ENCODE assay signal across 23 mouse cellular contexts in the genomic region with DNA sequence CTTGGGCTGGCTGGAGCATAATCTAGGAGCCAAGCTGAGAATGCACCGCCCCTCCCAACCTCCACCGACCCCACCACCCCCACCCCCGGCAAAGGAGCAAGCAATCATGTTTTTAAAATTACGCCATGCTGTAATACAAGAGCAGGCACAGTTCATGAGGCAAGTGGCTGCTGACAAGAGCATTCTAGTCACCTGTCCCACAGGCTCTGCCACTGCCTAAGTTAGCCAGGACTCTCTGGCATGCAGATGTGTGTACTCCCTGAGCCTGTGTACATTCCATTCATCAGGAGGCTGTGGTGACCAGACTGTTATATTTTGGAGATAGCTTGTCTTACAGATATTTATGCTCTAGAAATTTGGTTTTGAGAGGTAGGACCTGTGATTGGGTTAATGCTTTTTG.
A peak's percentile ranks its signal among the peaks of the same experiment; 100 is the strongest.
DNase-seq lines count a peak whose midpoint lies in the region; ATAC-seq and TF ChIP-seq lines count a peak whose summit lies in the region.
"Had no signal": no experiment of that assay in that cellular context is flagged by ENCODE, and none has a peak within 500 bp of the region (broad histone marks: within the 10 kb centered on the region; RNA-seq: fewer than 3 reads in every experiment).

No protein-coding gene starts in this region.

- no peaks in the 10 kb centered on the region for H3K36me3 ChIP-seq in heart, embryonic 12.5 days
- no peaks in the 10 kb centered on the region for H3K36me3 ChIP-seq in lung, embryonic 14.5 days (ENCODE audit: insufficient read depth)
- H3K36me3 ChIP-seq in heart, postnatal 0 days (replicated peaks; ENCODE audit: control insufficient read depth, insufficient read depth, low read length) = no peaks in the 10 kb centered on the region
- no peaks in the 10 kb centered on the region for H3K36me3 ChIP-seq in midbrain, embryonic 15.5 days (replicated peaks)
- H3K36me3 ChIP-seq: forebrain, embryonic 10.5 days; hindbrain, embryonic 12.5 days; hindbrain, embryonic 15.5 days; intestine, embryonic 15.5 days; kidney, embryonic 15.5 days had no signal

- no peak for TF ChIP-seq CTCF in lung, embryonic 14.5 days (IDR thresholded peaks at IDR 0.05; ENCODE audit: low read depth)
- TF ChIP-seq CTCF in lung, adult 2 months (IDR thresholded peaks at IDR 0.05; ENCODE audit: insufficient read depth, low read length) = no peak
- TF ChIP-seq CTCF in heart, postnatal 0 days (IDR thresholded peaks at IDR 0.05; ENCODE audit: low read depth) = no peak

- intact Hi-C loops in heart, postnatal 36 days (cut with DNase I) = no loop called here

- no peak for DNase-seq in heart, postnatal 36 days
- no peak for DNase-seq in lung, embryonic 14.5 days
- DNase-seq in lung, adult 2 months = no peak
- DNase-seq in heart, postnatal 0 days (ENCODE audit: low spot score) = peak; percentile 45
- DNase-seq: adrenal gland, adult 2 months; adrenal gland, postnatal 14 days; cerebellum, adult 11 months; cerebellum, adult 2 months; cerebellum, adult 9-11 months; gastrocnemius, postnatal 14 days; kidney, adult 11 months; kidney, adult 8-10 months had no signal

- WGBS in heart, embryonic 12.5 days = 40% methylated on average over 4 of the region's 4 CpGs
- 66% methylated on average over 4 of the region's 4 CpGs for WGBS in lung, embryonic 14.5 days
- WGBS in lung, adult 2 months = 65% methylated on average over 4 of the region's 4 CpGs
- WGBS in heart, postnatal 0 days = 31% methylated on average over 4 of the region's 4 CpGs
- 91% methylated on average over 4 of the region's 4 CpGs for WGBS in midbrain, embryonic 15.5 days

- TF ChIP-seq EP300 in heart, postnatal 0 days (IDR thresholded peaks at IDR 0.05; ENCODE audit: low read depth) = no peak

- H3K4me1 ChIP-seq in heart, embryonic 12.5 days (replicated peaks) = peaks cover 5% of the 10 kb centered on the region; the same call in 1 of the 2 replicates
- H3K4me1 ChIP-seq in lung, embryonic 14.5 days (ENCODE audit: insufficient read depth) = no peaks in the 10 kb centered on the region
- no peaks in the 10 kb centered on the region for H3K4me1 ChIP-seq in lung, adult 2 months (ENCODE audit: control insufficient read depth, insufficient read depth, low read length)
- H3K4me1 ChIP-seq in heart, postnatal 0 days (ENCODE audit: control insufficient read depth, insufficient read depth) = peaks cover 11% of the 10 kb centered on the region; the same call in 1 of the 2 replicates
- no peaks in the 10 kb centered on the region for H3K4me1 ChIP-seq in midbrain, embryonic 15.5 days
- H3K4me1 ChIP-seq: forebrain, embryonic 10.5 days; forebrain, embryonic 13.5 days; hindbrain, embryonic 12.5 days; hindbrain, embryonic 15.5 days; intestine, embryonic 15.5 days; kidney, embryonic 15.5 days had no signal

- H3K4me2 ChIP-seq in heart, embryonic 12.5 days = no peak overlapping the region
- no peak overlapping the region for H3K4me2 ChIP-seq in lung, embryonic 14.5 days
- no peak overlapping the region for H3K4me2 ChIP-seq in heart, postnatal 0 days (ENCODE audit: low read depth, low read length)
- H3K4me2 ChIP-seq in midbrain, embryonic 15.5 days = no peak overlapping the region
- H3K4me2 ChIP-seq: forebrain, embryonic 13.5 days; hindbrain, embryonic 12.5 days; hindbrain, embryonic 15.5 days; intestine, embryonic 15.5 days; kidney, embryonic 15.5 days had no signal

- H3K9ac ChIP-seq in heart, embryonic 12.5 days = no peak overlapping the region
- no peak overlapping the region for H3K9ac ChIP-seq in lung, embryonic 14.5 days
- no peak overlapping the region for H3K9ac ChIP-seq in heart, postnatal 0 days (replicated peaks; ENCODE audit: low read depth, low read length)
- no peak overlapping the region for H3K9ac ChIP-seq in midbrain, embryonic 15.5 days
- H3K9ac ChIP-seq: forebrain, embryonic 13.5 days; hindbrain, embryonic 12.5 days; hindbrain, embryonic 15.5 days; intestine, embryonic 15.5 days; kidney, embryonic 15.5 days had no signal

- no peaks in the 10 kb centered on the region for H3K27me3 ChIP-seq in heart, embryonic 12.5 days (replicated peaks)
- no peaks in the 10 kb centered on the region for H3K27me3 ChIP-seq in lung, embryonic 14.5 days (ENCODE audit: insufficient read depth, low read length)
- H3K27me3 ChIP-seq in heart, postnatal 0 days (ENCODE audit: control insufficient read depth, insufficient read depth, low read length) = no peaks in the 10 kb centered on the region
- no peaks in the 10 kb centered on the region for H3K27me3 ChIP-seq in midbrain, embryonic 15.5 days (replicated peaks)
- H3K27me3 ChIP-seq: forebrain, embryonic 13.5 days; hindbrain, embryonic 12.5 days; hindbrain, embryonic 15.5 days; intestine, embryonic 15.5 days; kidney, embryonic 15.5 days had no signal

- ATAC-seq in heart, embryonic 12.5 days (ENCODE audit: insufficient number of reproducible peaks, low FRiP score) = peak; percentile 77; the same call in 1 of the 2 replicates
- ATAC-seq in lung, embryonic 14.5 days (ENCODE audit: insufficient read depth) = peak; percentile 54; the same call in 1 of the 2 replicates
- peak; percentile 95 for ATAC-seq in heart, postnatal 0 days (ENCODE audit: insufficient read depth, low read depth)
- no peak for ATAC-seq in inflammation-experienced regulatory T-cells, adult 6 months
- no peak for ATAC-seq in midbrain, embryonic 15.5 days (replicated peaks)
- ATAC-seq: CD4-positive, CD25-positive, alpha-beta regulatory T cell, adult 4 months; forebrain, embryonic 13.5 days; forebrain, embryonic 16.5 days; intestine, embryonic 15.5 days had no signal

- TF ChIP-seq POLR2A in lung, adult 2 months (IDR thresholded peaks at IDR 0.05; ENCODE audit: borderline replicate concordance, extremely low read depth, low read depth, low read length) = no peak

- peak overlapping the region; percentile 53; the same call in 1 of the 2 replicates for H3K27ac ChIP-seq in heart, embryonic 12.5 days (ENCODE audit: poor library complexity, severe bottlenecking)
- H3K27ac ChIP-seq in lung, embryonic 14.5 days (ENCODE audit: low read depth) = no peak overlapping the region
- peak overlapping the region; percentile 61 for H3K27ac ChIP-seq in heart, postnatal 0 days (ENCODE audit: low read depth)
- no peak overlapping the region for H3K27ac ChIP-seq in midbrain, embryonic 15.5 days
- H3K27ac ChIP-seq: forebrain, embryonic 10.5 days; forebrain, embryonic 13.5 days; hindbrain, embryonic 12.5 days; hindbrain, embryonic 15.5 days; intestine, embryonic 15.5 days; kidney, embryonic 15.5 days had no signal

- no peak overlapping the region for H3K4me3 ChIP-seq in heart, embryonic 12.5 days
- no peak overlapping the region for H3K4me3 ChIP-seq in lung, embryonic 14.5 days (ENCODE audit: low read depth, low read length)
- H3K4me3 ChIP-seq in lung, adult 2 months (replicated peaks; ENCODE audit: extremely low read depth, low read depth, low read length) = no peak overlapping the region
- no peak overlapping the region for H3K4me3 ChIP-seq in heart, postnatal 0 days (ENCODE audit: low read depth, low read length)
- H3K4me3 ChIP-seq in midbrain, embryonic 15.5 days = no peak overlapping the region
- H3K4me3 ChIP-seq: forebrain, embryonic 10.5 days; forebrain, embryonic 13.5 days; hindbrain, embryonic 12.5 days; hindbrain, embryonic 15.5 days; intestine, embryonic 15.5 days; kidney, embryonic 15.5 days had no signal

- H3K9me3 ChIP-seq in heart, embryonic 12.5 days (replicated peaks) = no peaks in the 10 kb centered on the region
- no peaks in the 10 kb centered on the region for H3K9me3 ChIP-seq in lung, embryonic 14.5 days (ENCODE audit: low read depth, low read length)
- no peaks in the 10 kb centered on the region for H3K9me3 ChIP-seq in heart, postnatal 0 days (replicated peaks; ENCODE audit: control insufficient read depth, low read length)
- no peaks in the 10 kb centered on the region for H3K9me3 ChIP-seq in midbrain, embryonic 15.5 days
- H3K9me3 ChIP-seq: forebrain, embryonic 10.5 days; forebrain, embryonic 13.5 days; hindbrain, embryonic 12.5 days; hindbrain, embryonic 15.5 days; intestine, embryonic 15.5 days; kidney, embryonic 15.5 days had no signal

Comparison
In these comparisons a context has a peak if more than half of its experiments do, and no peak if none do; other contexts are left out.
1. ATAC-seq: peak in heart, embryonic 12.5 days (single experiment), lung, embryonic 14.5 days (single experiment) and heart, postnatal 0 days (single experiment); none in inflammation-experienced regulatory T-cells, adult 6 months (single experiment) and midbrain, embryonic 15.5 days (single experiment).
2. H3K27ac ChIP-seq: peak in heart, embryonic 12.5 days (single experiment) and heart, postnatal 0 days (single experiment); none in lung, embryonic 14.5 days (single experiment) and midbrain, embryonic 15.5 days (single experiment).